Mouse (Mus musculus): Measurements from ENCODE around the gene Tmem43.

The Tmem43 gene

GRCm38 (mm10) chr6:91488496-91489212 is 15.2 kb downstream of the Tmem43 start:
- DNase-seq (ENCODE audit: low spot score in 2 of 2): peak; percentile 55 to 64

GRCm38 (mm10) chr6:91489872-91490271 is 16.4 kb downstream of the Tmem43 start:
- peak in 1 of 2 experiments; percentile 69 for DNase-seq (ENCODE audit: low spot score in 2 of 2)

GRCm38 (mm10) chr6:91491004-91491403 is 17.5 kb downstream of the Tmem43 start:
- DNase-seq (ENCODE audit: low spot score in 2 of 2): no peak

- DNase-seq (ENCODE audit: low spot score in 2 of 2): no peak
Measured at GRCm38 (mm10) chr6:91493053-91493452, 19.6 kb downstream of the Tmem43 start.

- no peak for DNase-seq (ENCODE audit: low spot score in 2 of 2)
Measured at GRCm38 (mm10) chr6:91494526-91494925, 21.0 kb downstream of the Tmem43 start.

GRCm38 (mm10) chr6:91503302-91503701 is 29.8 kb downstream of the Tmem43 start:
- no peak for DNase-seq (ENCODE audit: low spot score in 2 of 2)

GRCm38 (mm10) chr6:91506036-91506435 is 32.5 kb downstream of the Tmem43 start:
- DNase-seq (ENCODE audit: low spot score in 2 of 2): no peak

- DNase-seq (ENCODE audit: low spot score in 2 of 2): no peak
Measured at GRCm38 (mm10) chr6:91508041-91508440, 34.5 kb downstream of the Tmem43 start.

GRCm38 (mm10) chr6:91509326-91509725 is 35.8 kb downstream of the Tmem43 start:
- peak in 1 of 2 experiments; percentile 60 for DNase-seq (ENCODE audit: low spot score in 2 of 2)

- DNase-seq (ENCODE audit: low spot score in 2 of 2): no peak
Measured at GRCm38 (mm10) chr6:91510211-91510610, 36.7 kb downstream of the Tmem43 start.

- no peak for DNase-seq (ENCODE audit: low spot score in 2 of 2)
Measured at GRCm38 (mm10) chr6:91514135-91514534, 40.6 kb downstream of the Tmem43 start.

GRCm38 (mm10) chr6:91514737-91515362 is 41.3 kb downstream of the Tmem43 start:
- no peak for DNase-seq (ENCODE audit: low spot score in 2 of 2)

- DNase-seq (ENCODE audit: low spot score in 2 of 2): peak; percentile 93 to 99
Measured at GRCm38 (mm10) chr6:91515545-91516449, 42.3 kb downstream of the Tmem43 start, which contains the start of the genes Xpc and Lsm3. Gene Xpc, minus strand, starts transcription at chr6:91515888. Gene Lsm3, plus strand, starts transcription at chr6:91515928.

- peak in 1 of 2 experiments; percentile 56 for DNase-seq (ENCODE audit: low spot score in 2 of 2)
Measured at GRCm38 (mm10) chr6:91518454-91519020, 45.0 kb downstream of the Tmem43 start.

GRCm38 (mm10) chr6:91522816-91523215 is 49.3 kb downstream of the Tmem43 start:
- DNase-seq (ENCODE audit: low spot score in 2 of 2): no peak

GRCm38 (mm10) chr6:91525544-91525943 is 52.0 kb downstream of the Tmem43 start:
- no peak for DNase-seq (ENCODE audit: low spot score in 2 of 2)

GRCm38 (mm10) chr6:91527227-91527860 is 53.8 kb downstream of the Tmem43 start:
- peak in 1 of 2 experiments; percentile 31 for DNase-seq (ENCODE audit: low spot score in 2 of 2)

- DNase-seq (ENCODE audit: low spot score in 2 of 2): no peak
Measured at GRCm38 (mm10) chr6:91528265-91528664, 54.8 kb downstream of the Tmem43 start.

- no peak for DNase-seq (ENCODE audit: low spot score in 2 of 2)
Measured at GRCm38 (mm10) chr6:91530673-91531072, 57.2 kb downstream of the Tmem43 start.

- no peak for DNase-seq (ENCODE audit: low spot score in 2 of 2)
Measured at GRCm38 (mm10) chr6:91531276-91531675, 57.8 kb downstream of the Tmem43 start.

- DNase-seq (ENCODE audit: low spot score in 2 of 2): no peak
Measured at GRCm38 (mm10) chr6:91532661-91533060, 59.2 kb downstream of the Tmem43 start.

Data from left cerebral cortex, adult 9 months (tissue).